In the genomic region with DNA sequence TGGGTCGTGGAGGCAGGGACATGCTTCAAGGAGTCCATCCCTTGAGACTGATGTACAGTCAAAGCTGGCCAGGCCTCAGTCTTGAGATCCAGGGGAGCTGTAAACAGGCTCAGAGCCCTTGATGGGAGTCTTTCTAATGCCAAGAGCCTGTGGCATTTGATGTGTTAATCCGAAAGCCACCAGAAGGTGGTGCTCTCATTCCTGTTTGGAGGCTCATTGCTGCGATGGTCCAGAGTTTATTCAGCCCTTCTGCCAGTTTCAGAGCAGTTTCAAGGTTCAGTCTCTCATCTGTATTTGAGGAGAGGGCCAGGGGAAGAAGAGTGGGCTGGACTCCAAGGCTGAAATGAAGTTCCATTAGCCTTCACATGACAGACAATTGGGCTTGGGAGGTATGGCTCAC, we compare ENCODE assay signal across 8 mouse cellular contexts.
A peak's percentile ranks its signal among the peaks of the same experiment; 100 is the strongest.
DNase-seq lines count a peak whose midpoint lies in the region; ATAC-seq and TF ChIP-seq lines count a peak whose summit lies in the region.

No protein-coding gene starts in this region.

- TF ChIP-seq CTCF in cerebellum, adult 2 months (IDR thresholded peaks at IDR 0.05; ENCODE audit: borderline replicate concordance, insufficient read depth, low read depth, low read length): peak; percentile 79
- peak; percentile 60 for TF ChIP-seq CTCF in liver, embryonic 14.5 days (IDR thresholded peaks at IDR 0.05; ENCODE audit: low read depth)

- no peak for TF ChIP-seq POLR2A in cerebellum, adult 2 months (IDR thresholded peaks at IDR 0.05; ENCODE audit: borderline replicate concordance, insufficient read depth, low read length)

- no peaks in the 10 kb centered on the region for H3K36me3 ChIP-seq in liver, embryonic 14.5 days (replicated peaks; ENCODE audit: control insufficient read depth, insufficient read depth, low read depth)

- H3K4me1 ChIP-seq in cerebellum, adult 2 months (ENCODE audit: control insufficient read depth, insufficient read depth, low read length): 0 out of 2 replicates have a peak, but pooled peaks cover 3% of the 10 kb centered on the region
- no peaks in the 10 kb centered on the region for H3K4me1 ChIP-seq in liver, embryonic 14.5 days (replicated peaks; ENCODE audit: control insufficient read depth in 2 of 2, insufficient read depth in 2 of 2, low read length in 1 of 2)

- 5% methylated on average over 3 of the region's 3 CpGs for whole genome bisulfite sequencing in cerebellum, adult 2 months
- 8% methylated on average over 3 of the region's 3 CpGs for WGBS in liver, embryonic 14.5 days (ENCODE audit: insufficient replicate concordance)

- DNase-seq in urinary bladder, postnatal 14 days (ENCODE audit: low spot score): peak; percentile 57
- no peak for DNase-seq in urinary bladder, postnatal 10 days (ENCODE audit: low spot score)
- DNase-seq in cerebellum, adult 2 months: peak; percentile 63 to 79
- peak; percentile 78 for DNase-seq in forelimb bud, embryonic 11.5 days (ENCODE audit: low read depth, low spot score)
- peak; percentile 68 for DNase-seq in kidney, adult 9 months
- DNase-seq in liver, embryonic 14.5 days (ENCODE audit: low read depth in 3 of 3, low spot score in 3 of 3): no peak
- DNase-seq in ovary, postnatal 14 days (ENCODE audit: low spot score): peak; percentile 64

- H3K9ac ChIP-seq in liver, embryonic 14.5 days (replicated peaks): no peak overlapping the region

- H3K27ac ChIP-seq in cerebellum, adult 2 months (ENCODE audit: insufficient read depth, low read length): no peak overlapping the region
- H3K27ac ChIP-seq in liver, embryonic 14.5 days: no peak overlapping the region

- no peaks in the 10 kb centered on the region; the same call in 1 of the 2 replicates for H3K27me3 ChIP-seq in cerebellum, adult 2 months (ENCODE audit: control insufficient read depth, insufficient read depth, low read length)
- no peaks in the 10 kb centered on the region for H3K27me3 ChIP-seq in liver, embryonic 14.5 days (ENCODE audit: control insufficient read depth, insufficient read depth, low read length)

- no peak overlapping the region for H3K4me2 ChIP-seq in liver, embryonic 14.5 days (ENCODE audit: low read depth)

- no peak for ATAC-seq in liver, embryonic 14.5 days (ENCODE audit: insufficient read depth)
- ATAC-seq in erythroid progenitor cell, adult 5-6 weeks (replicated peaks; ENCODE audit: low FRiP score, poor library complexity, severe bottlenecking): no peak

- TF ChIP-seq EP300 in liver, embryonic 14.5 days (IDR thresholded peaks at IDR 0.05; ENCODE audit: low read depth): no peak

- H3K9me3 ChIP-seq in liver, embryonic 14.5 days (ENCODE audit: control insufficient read depth, low read length): no peaks in the 10 kb centered on the region

- H3K4me3 ChIP-seq in cerebellum, adult 2 months (replicated peaks; ENCODE audit: insufficient read depth, low read depth, low read length): no peak overlapping the region
- no peak overlapping the region for H3K4me3 ChIP-seq in liver, embryonic 14.5 days (ENCODE audit: insufficient read depth in 1 of 2, low read depth in 2 of 2, low read length in 2 of 2)

Comparison
In these comparisons a context has a peak if more than half of its experiments do, and no peak if none do; other contexts are left out.
1. DNase-seq: peak in urinary bladder, postnatal 14 days (single experiment), cerebellum, adult 2 months (2 of 2), forelimb bud, embryonic 11.5 days (single experiment), kidney, adult 9 months (single experiment) and ovary, postnatal 14 days (single experiment); none in urinary bladder, postnatal 10 days (single experiment) and liver, embryonic 14.5 days (0 of 3).